Mouse (Mus musculus): ENCODE measurements around the gene Hspa12b. TPM values are rescaled to one million over a fixed set of nuclear protein-coding genes. Genes with fewer than 3 reads are reported as not detected.

Gene Hspa12b
- polyA plus RNA-seq, 1 experiment, result 7.8 TPM

DNA sequence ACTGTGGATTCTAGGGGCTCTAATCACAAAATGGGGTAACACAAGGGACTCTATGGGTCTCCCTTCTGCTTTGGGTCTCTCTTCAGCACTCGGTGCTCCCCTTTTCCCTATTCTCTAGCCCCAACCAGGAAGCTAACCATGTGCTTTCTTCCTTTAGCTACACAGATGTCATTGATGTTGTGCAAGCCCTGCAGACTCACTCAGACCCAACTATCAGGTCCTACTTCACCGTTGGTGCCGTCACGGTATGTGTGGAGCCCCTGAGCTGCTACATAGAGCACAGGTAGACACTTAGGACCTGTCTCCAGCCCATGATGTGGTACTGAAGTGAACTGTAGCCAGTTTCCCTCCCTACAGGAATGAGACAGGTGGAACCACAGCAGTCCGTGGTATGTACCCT, 21.1 kb upstream of the Hspa12b start:
- Histone ChIP-seq H3K27ac (ENCODE audit: insufficient read depth, low read depth, low read length) (no peak overlapping the region), H3K27me3 (replicated peaks; ENCODE audit: control insufficient read depth, insufficient read depth, low read length) (no peaks in the 10 kb centered on the region), H3K4me3 (ENCODE audit: insufficient read depth, low read depth, low read length) (no peak overlapping the region), H3K4me1 (ENCODE audit: control insufficient read depth, insufficient read depth, low read length) (no peaks in the 10 kb centered on the region), H3K36me3 (ENCODE audit: control insufficient read depth, insufficient read depth, low read length) (no peaks in the 10 kb centered on the region)
- no peak for DNase-seq
- 89% methylated on average over 5 of the region's 5 CpGs for WGBS
- TF ChIP-seq POLR2A (IDR thresholded peaks at IDR 0.05; ENCODE audit: low read depth, low read length) (no peak), CTCF (conservative IDR thresholded peaks at IDR 0.05; ENCODE audit: insufficient read depth, insufficient read length, low read depth, low read length) (no peak)

DNA sequence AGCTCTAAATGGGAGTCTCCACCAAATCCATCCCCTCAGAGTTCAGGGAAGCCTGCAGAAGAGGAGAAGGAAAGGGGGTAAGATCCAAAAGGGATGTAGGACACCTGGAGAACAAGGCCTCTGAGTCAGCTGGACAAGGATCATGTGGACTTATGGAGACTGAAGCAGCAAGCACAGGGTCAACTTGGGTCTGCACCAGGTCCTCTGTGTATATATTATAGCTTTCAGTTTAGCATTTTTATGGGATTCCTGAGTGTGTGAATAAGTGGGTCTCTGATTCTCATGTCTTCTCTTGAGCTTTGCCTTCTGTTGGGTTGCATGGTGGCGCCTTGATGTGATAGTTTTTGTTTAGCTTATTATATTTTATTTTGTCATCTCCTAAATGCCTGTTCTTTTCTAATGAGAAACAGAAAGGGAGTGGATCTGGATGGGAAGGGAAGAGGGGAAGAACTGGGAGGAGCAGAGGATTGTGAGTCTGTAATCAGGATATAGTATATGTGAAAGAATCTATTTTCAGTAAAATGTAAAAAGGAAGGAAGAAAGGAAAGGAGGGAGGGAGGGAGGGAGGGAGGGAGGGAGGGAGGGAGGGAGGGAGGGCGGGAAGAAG, 8.0 kb upstream of the Hspa12b start:
- WGBS, result 85% methylated on average over 1 of the region's 2 CpGs

DNA sequence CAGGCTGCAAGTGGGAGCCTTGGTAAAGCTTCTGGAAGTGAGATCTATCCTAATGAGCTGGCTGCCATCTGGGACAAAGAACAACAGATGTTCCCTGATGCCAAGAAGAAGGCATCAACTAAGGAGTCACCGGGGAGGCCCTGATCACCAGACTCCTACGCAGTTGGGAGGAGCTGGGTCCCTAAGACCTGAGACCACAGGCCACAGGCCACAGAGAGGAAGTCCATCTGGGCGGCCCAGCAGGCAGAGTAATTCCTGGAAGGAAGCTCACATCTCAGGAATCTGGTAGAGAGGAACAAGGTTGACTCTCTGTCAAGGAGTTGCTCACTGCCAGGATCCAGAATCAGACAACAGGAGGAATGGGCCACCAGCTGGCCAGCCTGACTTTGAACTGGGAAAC, 2.9 kb upstream of the Hspa12b start:
- peak; percentile 64 for DNase-seq
- Histone ChIP-seq H3K27ac (ENCODE audit: insufficient read depth, low read depth, low read length) (peak overlapping the region; percentile 35), H3K4me1 (ENCODE audit: control insufficient read depth, insufficient read depth, low read length) (no peaks in the 10 kb centered on the region; the same call in 1 of the 2 replicates), H3K36me3 (ENCODE audit: control insufficient read depth, insufficient read depth, low read length) (no peaks in the 10 kb centered on the region), H3K27me3 (replicated peaks; ENCODE audit: control insufficient read depth, insufficient read depth, low read length) (no peaks in the 10 kb centered on the region), H3K4me3 (ENCODE audit: insufficient read depth, low read depth, low read length) (no peak overlapping the region)
- 51% methylated on average over 3 of the region's 3 CpGs for WGBS
- TF ChIP-seq CTCF (conservative IDR thresholded peaks at IDR 0.05; ENCODE audit: insufficient read depth, insufficient read length, low read depth, low read length) (no peak), POLR2A (IDR thresholded peaks at IDR 0.05; ENCODE audit: low read depth, low read length) (no peak)

More for the DNA sequence above, 8.0 kb upstream of the Hspa12b start:
- no peak for DNase-seq
- Histone ChIP-seq H3K4me3 (ENCODE audit: insufficient read depth, low read depth, low read length) (no peak overlapping the region), H3K27me3 (replicated peaks; ENCODE audit: control insufficient read depth, insufficient read depth, low read length) (no peaks in the 10 kb centered on the region), H3K27ac (ENCODE audit: insufficient read depth, low read depth, low read length) (no peak overlapping the region), H3K36me3 (ENCODE audit: control insufficient read depth, insufficient read depth, low read length) (no peaks in the 10 kb centered on the region), H3K4me1 (ENCODE audit: control insufficient read depth, insufficient read depth, low read length) (no peaks in the 10 kb centered on the region)
- TF ChIP-seq POLR2A (IDR thresholded peaks at IDR 0.05; ENCODE audit: low read depth, low read length) (no peak), CTCF (conservative IDR thresholded peaks at IDR 0.05; ENCODE audit: insufficient read depth, insufficient read length, low read depth, low read length) (no peak)

GRCm38 (mm10) chr2:131125157-131125963, 1.7 kb upstream of the Hspa12b start:
- no peaks in the 10 kb centered on the region; the same call in 1 of the 2 replicates for H3K4me1 ChIP-seq (ENCODE audit: control insufficient read depth, insufficient read depth, low read length)
- no peak overlapping the region for H3K27ac ChIP-seq (ENCODE audit: insufficient read depth, low read depth, low read length)
- H3K27me3 ChIP-seq (replicated peaks; ENCODE audit: control insufficient read depth, insufficient read depth, low read length), result no peaks in the 10 kb centered on the region
- DNase-seq, result no peak
- no peak for TF ChIP-seq POLR2A (IDR thresholded peaks at IDR 0.05; ENCODE audit: low read depth, low read length)
- no peak for TF ChIP-seq CTCF (conservative IDR thresholded peaks at IDR 0.05; ENCODE audit: insufficient read depth, insufficient read length, low read depth, low read length)
- 95% methylated on average over 9 of the region's 9 CpGs for WGBS
- no peak overlapping the region for H3K4me3 ChIP-seq (ENCODE audit: insufficient read depth, low read depth, low read length)
- H3K36me3 ChIP-seq (ENCODE audit: control insufficient read depth, insufficient read depth, low read length), result no peaks in the 10 kb centered on the region

GRCm38 (mm10) chr2:131125964-131126815, 890 bp upstream of the Hspa12b start:
- 74% methylated on average over 9 of the region's 9 CpGs for WGBS
- H3K36me3 ChIP-seq (ENCODE audit: control insufficient read depth, insufficient read depth, low read length), result no peaks in the 10 kb centered on the region
- H3K4me3 ChIP-seq (ENCODE audit: insufficient read depth, low read depth, low read length), result no peak overlapping the region
- no peak for DNase-seq
- H3K27me3 ChIP-seq (replicated peaks; ENCODE audit: control insufficient read depth, insufficient read depth, low read length), result no peaks in the 10 kb centered on the region
- H3K4me1 ChIP-seq (ENCODE audit: control insufficient read depth, insufficient read depth, low read length), result no peaks in the 10 kb centered on the region; the same call in 1 of the 2 replicates
- TF ChIP-seq CTCF (conservative IDR thresholded peaks at IDR 0.05; ENCODE audit: insufficient read depth, insufficient read length, low read depth, low read length) (no peak), POLR2A (IDR thresholded peaks at IDR 0.05; ENCODE audit: low read depth, low read length) (no peak)
- H3K27ac ChIP-seq (ENCODE audit: insufficient read depth, low read depth, low read length), result no peak overlapping the region

DNA sequence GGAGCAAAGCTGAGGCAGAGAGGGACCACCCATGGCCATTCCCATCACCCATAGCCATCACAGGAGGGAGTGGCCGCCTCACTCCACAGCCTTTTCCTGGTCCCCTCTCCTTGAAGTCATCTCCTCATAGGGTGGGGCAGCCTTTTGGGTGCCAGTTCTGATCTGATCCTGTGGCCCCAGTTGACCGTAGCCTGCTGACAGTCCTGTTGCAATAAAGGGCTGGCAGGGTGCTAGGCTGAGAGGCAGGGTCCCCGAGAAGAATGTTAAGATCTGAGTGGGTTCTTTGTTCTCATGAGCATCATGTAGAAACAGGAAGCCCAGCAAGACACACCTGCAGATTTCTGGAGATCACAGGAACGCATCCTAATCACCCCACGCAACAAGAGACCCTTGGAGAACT, 1.1 kb downstream of the Hspa12b start:
- Histone ChIP-seq H3K4me1 (ENCODE audit: control insufficient read depth, insufficient read depth, low read length) (no peaks in the 10 kb centered on the region; the same call in 1 of the 2 replicates), H3K27me3 (replicated peaks; ENCODE audit: control insufficient read depth, insufficient read depth, low read length) (no peaks in the 10 kb centered on the region), H3K4me3 (ENCODE audit: insufficient read depth, low read depth, low read length) (peak overlapping the region; percentile 3), H3K36me3 (ENCODE audit: control insufficient read depth, insufficient read depth, low read length) (no peaks in the 10 kb centered on the region), H3K27ac (ENCODE audit: insufficient read depth, low read depth, low read length) (no peak overlapping the region)
- DNase-seq, result no peak
- TF ChIP-seq POLR2A (IDR thresholded peaks at IDR 0.05; ENCODE audit: low read depth, low read length), result no peak
- no peak for TF ChIP-seq CTCF (conservative IDR thresholded peaks at IDR 0.05; ENCODE audit: insufficient read depth, insufficient read length, low read depth, low read length)
- 74% methylated on average over 5 of the region's 5 CpGs for WGBS

All from kidney, adult 2 months (tissue).